Mouse (Mus musculus) cerebellum, postnatal 10 days (tissue): ENCODE results near the gene Nsmce3.

ENCODE experiments used
- DNase-seq, 2 experiments: peaks; one replicate each; pipeline ENCODE4 v3.0.0; 2021; ENCODE audit warnings: mixed read lengths in 2 of 2

Nsmce3 gene

GRCm38 (mm10) chr7:64872743-64873241 lies at the start of gene Nsmce3:
TSS of gene Nsmce3 (minus strand) at chr7:64872997.
- DNase-seq: peak; percentile 99

- DNase-seq: no peak
Observed at GRCm38 (mm10) chr7:64921189-64921588, 48.4 kb upstream of the Nsmce3 start.

GRCm38 (mm10) chr7:64920735-64921134 lies 47.9 kb upstream of the Nsmce3 start:
- no peak for DNase-seq

- no peak for DNase-seq
Observed at GRCm38 (mm10) chr7:64916654-64917053, 43.9 kb upstream of the Nsmce3 start.

GRCm38 (mm10) chr7:64915121-64915520 lies 42.3 kb upstream of the Nsmce3 start:
- DNase-seq: no peak

- DNase-seq: no peak
Observed at GRCm38 (mm10) chr7:64911945-64912344, 39.1 kb upstream of the Nsmce3 start.

GRCm38 (mm10) chr7:64910208-64910607 lies 37.4 kb upstream of the Nsmce3 start:
- no peak for DNase-seq

GRCm38 (mm10) chr7:64906955-64907354 lies 34.2 kb upstream of the Nsmce3 start:
- DNase-seq: no peak

GRCm38 (mm10) chr7:64905506-64905905 lies 32.7 kb upstream of the Nsmce3 start:
- no peak for DNase-seq

GRCm38 (mm10) chr7:64900249-64900648 lies 27.5 kb upstream of the Nsmce3 start:
- peak; percentile 55 to 63 for DNase-seq

- DNase-seq: no peak
Observed at GRCm38 (mm10) chr7:64896587-64896986, 23.8 kb upstream of the Nsmce3 start.

GRCm38 (mm10) chr7:64895685-64896101 lies 22.9 kb upstream of the Nsmce3 start:
- no peak for DNase-seq

GRCm38 (mm10) chr7:64891139-64891538 lies 18.3 kb upstream of the Nsmce3 start:
- no peak for DNase-seq

GRCm38 (mm10) chr7:64889919-64890318 lies 17.1 kb upstream of the Nsmce3 start:
- peak; percentile 58 to 70 for DNase-seq

- no peak for DNase-seq
Observed at GRCm38 (mm10) chr7:64884187-64884862, 11.5 kb upstream of the Nsmce3 start.

- no peak for DNase-seq
Observed at GRCm38 (mm10) chr7:64882243-64882642, 9.4 kb upstream of the Nsmce3 start.

GRCm38 (mm10) chr7:64881387-64881786 lies 8.6 kb upstream of the Nsmce3 start:
- DNase-seq: no peak

GRCm38 (mm10) chr7:64880415-64880814 lies 7.6 kb upstream of the Nsmce3 start:
- DNase-seq: no peak

- DNase-seq: no peak
Observed at GRCm38 (mm10) chr7:64874941-64875340, 2.1 kb upstream of the Nsmce3 start.

- DNase-seq: peak in 1 of 2 experiments; percentile 41
Observed at GRCm38 (mm10) chr7:64873266-64873665, 469 bp upstream of the Nsmce3 start.

- DNase-seq: no peak
Observed at GRCm38 (mm10) chr7:64871987-64872742, 632 bp downstream of the Nsmce3 start.

GRCm38 (mm10) chr7:64869549-64870065 lies 3.2 kb downstream of the Nsmce3 start:
- DNase-seq: peak; percentile 44 to 64

GRCm38 (mm10) chr7:64863538-64863937 lies 9.3 kb downstream of the Nsmce3 start:
- DNase-seq: no peak

- DNase-seq: peak in 1 of 2 experiments; percentile 22
Observed at GRCm38 (mm10) chr7:64862978-64863377, 9.8 kb downstream of the Nsmce3 start.
